Mouse (Mus musculus) CD4-positive, CD25-positive, alpha-beta regulatory T cell, adult 2 months (primary cell): ENCODE results near the gene Scnm1.
"Not testable (repeated sequence)": the region's sequence is repeated elsewhere in the genome, so short reads cannot be mapped to it uniquely, and the experiment has no call there.

Experiments
- DNase-seq: peaks from one replicate; pipeline ENCODE4 v3.0.0-alpha.2; 2012; ENCODE audit warnings: low read depth, low spot score

Scnm1 gene

GRCm38 (mm10) chr3:95107308-95107707 lies 26.5 kb downstream of the Scnm1 start:
- DNase-seq = not testable (repeated sequence)

GRCm38 (mm10) chr3:95106338-95107117 lies 27.3 kb downstream of the Scnm1 start, which contains the start of gene Pip5k1a:
Pip5k1a (minus strand) TSS chr3:95106930.
- peak; percentile 99 for DNase-seq

- peak; percentile 22 for DNase-seq
These were observed 28.0 kb downstream of the Scnm1 start for GRCm38 (mm10) chr3:95105586-95106337.

DNA sequence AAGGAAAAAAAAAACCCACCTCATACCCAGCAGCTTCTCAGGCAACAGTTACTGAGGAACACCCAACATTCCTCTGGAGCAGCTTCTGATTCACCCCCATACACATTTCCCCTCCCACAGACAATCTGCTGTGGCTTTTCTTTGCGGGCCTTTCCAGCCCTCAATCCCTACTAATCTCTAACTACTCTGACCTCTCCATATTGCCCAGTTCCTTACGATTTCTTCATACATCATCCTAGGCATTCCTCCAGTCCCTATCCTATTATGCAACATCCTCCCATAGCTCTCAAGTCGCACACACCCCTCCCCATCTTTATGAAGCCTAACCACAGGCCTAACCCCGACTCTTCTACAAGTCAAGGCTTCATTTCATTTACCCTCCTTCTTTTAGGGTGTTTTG lies 28.7 kb downstream of the Scnm1 start:
- no peak for DNase-seq

DNA sequence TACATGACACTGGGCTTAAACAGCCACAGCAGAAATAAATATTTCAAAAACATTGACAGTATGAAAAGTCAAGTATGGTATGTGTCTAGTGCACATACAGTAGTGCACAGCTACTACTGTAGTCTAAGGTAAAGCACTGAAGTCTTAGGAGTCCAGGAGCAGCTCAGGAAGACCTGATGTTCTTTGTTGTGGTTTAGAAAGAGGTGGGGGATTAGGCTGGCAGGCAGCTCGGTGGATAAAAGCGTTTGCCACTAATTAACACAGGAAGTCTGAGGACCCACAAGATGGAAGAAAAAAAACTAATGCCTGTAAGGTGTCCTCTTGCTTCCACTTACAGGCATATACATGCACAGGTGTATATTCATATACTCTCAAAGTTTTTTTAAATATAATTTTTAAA lies 33.0 kb downstream of the Scnm1 start:
- peak; percentile 43 for DNase-seq

- no peak for DNase-seq
These were observed 45.7 kb downstream of the Scnm1 start for GRCm38 (mm10) chr3:95088071-95088470.
